Mouse (Mus musculus) CD4-positive naive resting alpha-beta T cell, adult 57 days (primary cell): ENCODE measurements around the gene Aplnr. TPM values are rescaled to one million over a fixed set of nuclear protein-coding genes. Genes with fewer than 3 reads are reported as not detected.

Source experiments
- total RNA-seq: library from RNA; stranded (reverse); gene quantifications from one replicate; pipeline ENCODE4 v1.2.4, GENCODE M21; 2023

Gene Aplnr
- total RNA-seq: not detected

GRCm38 (mm10) chr2:85136089-85136488 lies at the start of gene Aplnr:
Gene Aplnr (plus strand): TSS chr2:85136225.

Other genes starting within 250 kb of the Aplnr start
- not detected for gene Rtn4rl2, start 249.5 kb upstream of the Aplnr start, total RNA-seq
- 5.1 TPM for gene Slc43a3, start 199.6 kb upstream of the Aplnr start, total RNA-seq
- gene Prg2, start 155.8 kb upstream of the Aplnr start, total RNA-seq: not detected
- gene Prg3, start 148.0 kb upstream of the Aplnr start, total RNA-seq: not detected
- gene Ssrp1, start 99.0 kb upstream of the Aplnr start, total RNA-seq: 169 TPM
- gene P2rx3, start 98.8 kb upstream of the Aplnr start, total RNA-seq: 0.33 TPM
- gene Tnks1bp1, start 88.2 kb upstream of the Aplnr start, total RNA-seq: 34.3 TPM
- gene Lrrc55, start 61.0 kb downstream of the Aplnr start, total RNA-seq: not detected
- gene Olfr987, start 203.1 kb downstream of the Aplnr start, total RNA-seq: not detected
- gene Olfr988, start 227.0 kb downstream of the Aplnr start, total RNA-seq: not detected